Mouse (Mus musculus): ENCODE measurements around the gene Fbxw9.

Fbxw9 gene

GRCm38 (mm10) chr8:85086238-85086637, 26.4 kb downstream of the Fbxw9 start:
- DNase-seq = peak in 1 of 2 experiments; percentile 38

- DNase-seq = no peak
These were observed 28.9 kb downstream of the Fbxw9 start for GRCm38 (mm10) chr8:85088771-85089170.

GRCm38 (mm10) chr8:85090856-85091255, 31.0 kb downstream of the Fbxw9 start:
- DNase-seq = no peak

- DNase-seq = no peak
These were observed 31.8 kb downstream of the Fbxw9 start for GRCm38 (mm10) chr8:85091526-85092090.

- DNase-seq = no peak
These were observed 35.2 kb downstream of the Fbxw9 start for GRCm38 (mm10) chr8:85095051-85095450.

- DNase-seq = no peak
These were observed 35.7 kb downstream of the Fbxw9 start for GRCm38 (mm10) chr8:85095566-85095965.

GRCm38 (mm10) chr8:85096196-85096595, 36.3 kb downstream of the Fbxw9 start:
- no peak for DNase-seq

- no peak for DNase-seq
These were observed 37.0 kb downstream of the Fbxw9 start for GRCm38 (mm10) chr8:85096850-85097249.

- no peak for DNase-seq
These were observed 40.3 kb downstream of the Fbxw9 start for GRCm38 (mm10) chr8:85100076-85100665.

- no peak for DNase-seq
These were observed 53.4 kb downstream of the Fbxw9 start for GRCm38 (mm10) chr8:85113241-85113640.

- DNase-seq = no peak
These were observed 55.6 kb downstream of the Fbxw9 start for GRCm38 (mm10) chr8:85115501-85115900.
